ENCODE assay signal across 19 mouse cellular contexts in genomic region chr17:87664238-87664637, GRCm38 (mm10). TPM values are rescaled to one million over a fixed set of nuclear protein-coding genes. Genes with fewer than 3 reads are reported as not detected.
"Had no signal": no experiment of that assay in that cellular context is flagged by ENCODE, and none has a peak within 500 bp of the region (broad histone marks: within the 10 kb centered on the region; RNA-seq: fewer than 3 reads in every experiment).

No protein-coding gene starts in this region.

- H3K27ac ChIP-seq: midbrain, embryonic 10.5 days; midbrain, embryonic 12.5 days; neural tube, embryonic 13.5 days; neural tube, embryonic 15.5 days had no signal

- DNase-seq: lung, adult 18-20 months; lung, embryonic 14.5 days; lung, postnatal 10 days; lung, postnatal 4 days; midbrain, embryonic 14.5 days; retina, postnatal 1 day; right cerebral cortex, adult 18-20 months; right cerebral cortex, postnatal 25 days; right cerebral cortex, postnatal 4 days; spleen, adult 18-20 months; thymus, adult 18-20 months; thymus, postnatal 25 days; thymus, postnatal 4 days had no signal

- ATAC-seq: midbrain, embryonic 16.5 days had no signal

- H3K4me2 ChIP-seq: lung, embryonic 14.5 days; midbrain, embryonic 12.5 days; neural tube, embryonic 13.5 days; neural tube, embryonic 15.5 days had no signal

- H3K27me3 ChIP-seq: midbrain, embryonic 12.5 days; neural tube, embryonic 13.5 days; neural tube, embryonic 15.5 days had no signal

- H3K9ac ChIP-seq: lung, embryonic 14.5 days; midbrain, embryonic 12.5 days; neural tube, embryonic 13.5 days; neural tube, embryonic 15.5 days had no signal

- H3K4me1 ChIP-seq: midbrain, embryonic 10.5 days; midbrain, embryonic 12.5 days; neural tube, embryonic 13.5 days; neural tube, embryonic 15.5 days had no signal

- H3K36me3 ChIP-seq: midbrain, embryonic 10.5 days; midbrain, embryonic 12.5 days; neural tube, embryonic 13.5 days; neural tube, embryonic 15.5 days had no signal

- H3K4me3 ChIP-seq: midbrain, embryonic 10.5 days; midbrain, embryonic 12.5 days; myocyte; neural tube, embryonic 13.5 days; neural tube, embryonic 15.5 days had no signal

- H3K9me3 ChIP-seq: midbrain, embryonic 12.5 days; neural tube, embryonic 13.5 days; neural tube, embryonic 15.5 days had no signal

RNA-seq across cellular contexts. Expression of gene Epcam, which starts 28.5 kb away (rescaled TPM):
- polyA plus RNA-seq: myocyte had no signal
